Mouse (Mus musculus): Measurements from ENCODE around the gene Tmem184b. TPM values are rescaled to one million over a fixed set of nuclear protein-coding genes. Genes with fewer than 3 reads are reported as not detected.
A peak's percentile ranks its signal among the peaks of the same experiment; 100 is the strongest.

Tmem184b gene
- total and polyA plus RNA-seq, 3 experiments: 7.1 to 42.7 (median 21.1) TPM

DNA sequence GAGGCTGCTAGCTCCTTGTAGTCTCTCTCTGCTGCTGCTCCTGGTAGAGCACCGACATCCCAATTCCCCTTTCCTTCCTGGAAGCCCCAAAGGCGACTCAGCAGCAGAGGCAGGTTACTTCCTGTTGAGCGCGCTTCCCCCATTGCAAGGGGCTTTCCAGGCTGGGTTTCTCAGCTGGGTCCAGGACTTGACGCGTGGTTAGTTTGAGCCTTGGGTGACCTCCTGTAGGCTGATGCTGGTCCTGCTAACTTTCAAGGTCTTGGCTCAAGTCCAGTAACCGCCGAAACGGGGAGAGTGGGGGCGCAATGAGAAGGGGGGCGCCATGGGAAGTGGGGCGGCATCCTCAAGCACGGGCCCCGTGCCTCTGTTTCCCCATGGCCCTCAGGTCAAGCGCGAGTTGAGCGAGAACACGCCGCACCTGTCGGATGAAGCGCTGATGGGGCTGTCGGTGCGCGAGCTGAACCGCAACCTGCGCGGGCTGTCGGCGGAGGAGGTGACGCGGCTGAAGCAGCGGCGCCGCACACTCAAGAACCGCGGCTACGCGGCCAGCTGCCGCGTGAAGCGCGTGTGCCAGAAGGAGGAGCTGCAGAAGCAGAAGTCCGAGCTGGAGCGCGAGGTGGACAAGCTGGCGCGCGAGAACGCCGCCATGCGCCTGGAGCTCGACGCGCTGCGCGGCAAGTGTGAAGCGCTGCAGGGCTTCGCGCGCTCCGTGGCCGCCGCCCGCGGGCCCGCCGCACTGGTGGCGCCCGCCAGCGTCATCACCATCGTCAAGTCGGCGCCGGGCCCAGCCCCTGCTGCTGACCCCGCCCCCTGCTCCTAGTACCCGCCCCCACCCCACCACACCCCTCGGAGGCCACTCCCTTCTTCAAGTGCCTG lies 46.1 kb downstream of the Tmem184b start:
- peak overlapping the region; percentile 82 for H3K4me2 ChIP-seq (ENCODE audit: insufficient read depth, low read depth, poor library complexity, severe bottlenecking)
- no peaks in the 10 kb centered on the region for H3K27me3 ChIP-seq (replicated peaks)
- peak; percentile 75 for DNase-seq (ENCODE audit: extremely low read depth)
- peak overlapping the region; percentile 65 to 85 (median 76) for H3K4me3 ChIP-seq (replicated peaks in 1 of 3; ENCODE audit: low read depth in 2 of 3, low read length in 2 of 3, poor library complexity in 1 of 3)
- peak overlapping the region; percentile 93 for H3K27ac ChIP-seq (ENCODE audit: insufficient read depth, low read depth)
- H3K36me3 ChIP-seq (replicated peaks in 1 of 2; ENCODE audit: control insufficient read depth in 1 of 2, insufficient read depth in 1 of 2, low read length in 1 of 2): peaks cover 12 to 62% of the 10 kb centered on the region in 2 experiments
- peaks cover 21 to 48% of the 10 kb centered on the region in 2 experiments for H3K4me1 ChIP-seq (ENCODE audit: control insufficient read depth in 1 of 2, insufficient read depth in 2 of 2)
- no peaks in the 10 kb centered on the region for H3K9me3 ChIP-seq (replicated peaks; ENCODE audit: low read length)
- dilution Hi-C loops (cut with MboI; ENCODE audit: extremely low pct_ligation_motif_present, extremely low pct_unique_long_range_greater_than_20kb, low sequenced_read_pairs) (no loop called here), in situ Hi-C loops (cut with MboI; ENCODE audit: low pct_ligation_motif_present, low pct_unique_long_range_greater_than_20kb, low sequenced_read_pairs) (no loop called here)
- peak overlapping the region; percentile 88 for H3K9ac ChIP-seq (ENCODE audit: insufficient read depth, low read depth)
- H3K79me2 ChIP-seq (replicated peaks; ENCODE audit: control insufficient read depth, extremely low read depth, insufficient read depth, poor library complexity, severe bottlenecking): peaks cover 25% of the 10 kb centered on the region
- TF ChIP-seq USF1 (IDR thresholded peaks at IDR 0.05; ENCODE audit: low read depth, low read length) (no peak), IRF4 (IDR thresholded peaks at IDR 0.05; ENCODE audit: low read depth, low read length) (peak; percentile 72; the same call in 1 of the 2 replicates), BHLHE40 (IDR thresholded peaks at IDR 0.05; ENCODE audit: low read depth, low read length) (peak; percentile 58), CTCF (conservative IDR thresholded peaks at IDR 0.05 in 1 of 2, IDR thresholded peaks at IDR 0.05 in 1 of 2; ENCODE audit: low read depth in 2 of 2, low read length in 2 of 2) (no peak; a peak in 1 of 4 replicates), HCFC1 (IDR thresholded peaks at IDR 0.05; ENCODE audit: low read depth, low read length) (no peak), KAT2A (IDR thresholded peaks at IDR 0.05; ENCODE audit: insufficient replicate concordance, low read length) (0 out of 2 replicates have a peak, but pooled peaks have one; percentile 25), TBP (conservative IDR thresholded peaks at IDR 0.05; ENCODE audit: low read depth, low read length) (no peak), PAX5 (IDR thresholded peaks at IDR 0.05; ENCODE audit: low read length) (no peak), POLR2AphosphoS2 (IDR thresholded peaks at IDR 0.05; ENCODE audit: low read depth, low read length) (no peak), NELFE (IDR thresholded peaks at IDR 0.05; ENCODE audit: low read depth, low read length) (peak; percentile 72; the same call in 1 of the 2 replicates), MEF2A (IDR thresholded peaks at IDR 0.05; ENCODE audit: borderline replicate concordance, low read depth, low read length) (peak; percentile 4; the same call in 1 of the 2 replicates), CHD2 (IDR thresholded peaks at IDR 0.05; ENCODE audit: low read length) (no peak; the same call in 1 of the 2 replicates), NRF1 (IDR thresholded peaks at IDR 0.05; ENCODE audit: low read depth, low read length) (peak; percentile 45; the same call in 1 of the 2 replicates), MXI1 (IDR thresholded peaks at IDR 0.05; ENCODE audit: low read depth, low read length) (peak; percentile 69), RCOR1 (conservative IDR thresholded peaks at IDR 0.05; ENCODE audit: low read depth, low read length) (no peak), ZC3H11A (IDR thresholded peaks at IDR 0.05; ENCODE audit: low read depth, low read length) (no peak), USF2 (conservative IDR thresholded peaks at IDR 0.05; ENCODE audit: low read depth, low read length) (no peak), CHD1 (IDR thresholded peaks at IDR 0.05; ENCODE audit: low read depth, low read length) (no peak), SMC3 (IDR thresholded peaks at IDR 0.05; ENCODE audit: low read depth, low read length) (peak; percentile 1; the same call in 1 of the 2 replicates), POLR2A (IDR thresholded peaks at IDR 0.05; ENCODE audit: low read depth, low read length) (peak; percentile 81), JUND (conservative IDR thresholded peaks at IDR 0.05; ENCODE audit: low read depth, low read length) (no peak), RAD21 (IDR thresholded peaks at IDR 0.05; ENCODE audit: low read depth, low read length) (no peak), ETS1 (conservative IDR thresholded peaks at IDR 0.05; ENCODE audit: low read depth, low read length) (peak; percentile 86), SIN3A (IDR thresholded peaks at IDR 0.05; ENCODE audit: low read length) (peak; percentile 92), E2F4 (IDR thresholded peaks at IDR 0.05; ENCODE audit: insufficient replicate concordance, low read depth, low read length) (0 out of 2 replicates have a peak, but pooled peaks have one; percentile 27), MYC (IDR thresholded peaks at IDR 0.05; ENCODE audit: low read depth, low read length) (peak; percentile 15; the same call in 1 of the 2 replicates), ZKSCAN1 (IDR thresholded peaks at IDR 0.05; ENCODE audit: borderline replicate concordance, low read depth, low read length) (no peak), UBTF (IDR thresholded peaks at IDR 0.05; ENCODE audit: low read depth, low read length) (no peak), MAZ (IDR thresholded peaks at IDR 0.05; ENCODE audit: low read depth, low read length) (no peak), MAFK (IDR thresholded peaks at IDR 0.05; ENCODE audit: insufficient replicate concordance, low read length) (no peak), EP300 (IDR thresholded peaks at IDR 0.05; ENCODE audit: low read length) (peak; percentile 51), MAX (IDR thresholded peaks at IDR 0.05; ENCODE audit: low read length) (peak; percentile 85), GABPA (IDR thresholded peaks at IDR 0.05; ENCODE audit: insufficient replicate concordance, low read depth, low read length) (no peak), ELF1 (IDR thresholded peaks at IDR 0.05; ENCODE audit: low read depth, low read length) (peak; percentile 83), ZMIZ1 (IDR thresholded peaks at IDR 0.05; ENCODE audit: low read depth, low read length) (no peak; the same call in none of the 2 replicates), ZNF384 (IDR thresholded peaks at IDR 0.05; ENCODE audit: low read depth, low read length) (no peak), TCF12 (IDR thresholded peaks at IDR 0.05; ENCODE audit: low read depth, low read length) (peak; percentile 74), JUN (IDR thresholded peaks at IDR 0.05; ENCODE audit: insufficient read depth, low read depth, low read length) (no peak)
